Mouse (Mus musculus) ES-E14 (cell line): Measurements from ENCODE around the gene Shisa7. TPM values are rescaled to one million over a fixed set of nuclear protein-coding genes. Genes with fewer than 3 reads are reported as not detected.

Experiments used
- DNase-seq: peaks from one replicate; pipeline ENCODE4 v3.0.0-alpha.2; 2013; ENCODE audit warnings: low read depth, low spot score
- H3K27ac ChIP-seq: 2 replicates; pipeline ENCODE4 v1.5.1; 2012; ENCODE audit warnings: low read depth, mild to moderate bottlenecking, low read length, moderate library complexity, mixed read lengths; ENCODE audit not compliant: poor library complexity, insufficient read depth, severe bottlenecking
- H3K36me3 ChIP-seq: 2 replicates; pipeline ENCODE4 v1.6.1; 2012; ENCODE audit warnings: mild to moderate bottlenecking, low read length, moderate library complexity, mixed read lengths; ENCODE audit not compliant: control insufficient read depth, poor library complexity, insufficient read depth, severe bottlenecking
- H3K4me1 ChIP-seq, 2 experiments: fragments of 150-350 bp in 1 of 2; sonication (generic) in 1 of 2; 2 replicates each; pipeline ENCODE4 v1.6.1; 2012; ENCODE audit warnings: low read length in 2 of 2, mild to moderate bottlenecking in 1 of 2, mixed read lengths in 1 of 2; ENCODE audit not compliant: control insufficient read depth in 2 of 2, insufficient read depth in 2 of 2, poor library complexity in 1 of 2
- H3K4me3 ChIP-seq, 2 experiments: fragments of 150-350 bp in 1 of 2; sonication (generic) in 1 of 2; 2 replicates each; pipeline ENCODE4 v1.5.1; 2012; ENCODE audit warnings: low read length in 2 of 2, low read depth in 1 of 2, mild to moderate bottlenecking in 1 of 2, mixed read lengths in 1 of 2; ENCODE audit not compliant: insufficient read depth in 1 of 2, poor library complexity in 1 of 2, severe bottlenecking in 1 of 2
- H3K9ac ChIP-seq: 2 replicates; pipeline ENCODE4 v1.6.1; 2012; ENCODE audit warnings: low read depth, mild to moderate bottlenecking, low read length, mixed read lengths; ENCODE audit not compliant: poor library complexity, insufficient read depth, severe bottlenecking
- H3K9me3 ChIP-seq: fragments of 150-350 bp; sonication (generic); 2 replicates; pipeline ENCODE4 v1.6.1; 2012; ENCODE audit warnings: low read depth, mild to moderate bottlenecking, low read length; ENCODE audit not compliant: control insufficient read depth, insufficient read depth
- CHD2 ChIP-seq: IDR thresholded peaks from 2 replicates; pipeline ENCODE4 v1.6.1; 2014; ENCODE audit warnings: mild to moderate bottlenecking, low read depth, low read length, inconsistent platforms
- HCFC1 ChIP-seq: IDR thresholded peaks from 2 replicates; pipeline ENCODE4 v1.6.1; 2012; ENCODE audit warnings: low read length, inconsistent platforms, borderline replicate concordance; ENCODE audit not compliant: insufficient read depth
- MAFK ChIP-seq: IDR thresholded peaks from 2 replicates; pipeline ENCODE4 v1.6.1; 2014; ENCODE audit warnings: mild to moderate bottlenecking, low read depth, low read length, inconsistent platforms; ENCODE audit not compliant: insufficient read depth
- ZC3H11A ChIP-seq: IDR thresholded peaks from 2 replicates; pipeline ENCODE4 v1.6.1; 2012; ENCODE audit warnings: low read depth, mild to moderate bottlenecking, inconsistent platforms, low read length, borderline replicate concordance
- ZNF384 ChIP-seq: IDR thresholded peaks from 2 replicates; pipeline ENCODE4 v1.6.1; 2012; ENCODE audit warnings: low read depth, low read length, inconsistent platforms
- in situ Hi-C, 2 experiments: fragments of 600-800 bp; cut with MboI; formaldehyde crosslinking; loops; one replicate each; pipeline ENCODE4 v1.15.1; 2025; ENCODE audit warnings: low sequenced_read_pairs in 2 of 2, inconsistent platforms in 1 of 2; ENCODE audit not compliant: unreplicated experiment in 2 of 2
- total RNA-seq: library from RNA; depleted of rRNA; stranded (reverse); fragments of 300-350 nt; gene quantifications from 2 replicates; pipeline ENCODE4 v1.2.3, GENCODE M21; 2012

Shisa7 gene
- total RNA-seq, 1 experiment, result 6.9 TPM

- TF ChIP-seq MAFK, result 0 out of 2 replicates have a peak, but pooled peaks have one; percentile 5
- TF ChIP-seq CHD2, result no peak
- DNase-seq, result no peak
- peak overlapping the region; percentile 70 for H3K9ac ChIP-seq
- no peak overlapping the region for H3K27ac ChIP-seq
- H3K4me3 ChIP-seq, result peak overlapping the region; percentile 59 to 67
- H3K9me3 ChIP-seq, result no peaks in the 10 kb centered on the region
- in situ Hi-C loops, result no loop called here
- no peaks in the 10 kb centered on the region for H3K36me3 ChIP-seq
- H3K4me1 ChIP-seq, result peaks cover 0 to 4% of the 10 kb centered on the region in 2 experiments; a peak in 2 of 4 replicates
Observed at GRCm38 (mm10) chr7:4835631-4836327, 8.7 kb downstream of the Shisa7 start.

GRCm38 (mm10) chr7:4830476-4830875, 14.0 kb downstream of the Shisa7 start:
- in situ Hi-C loops, result no loop called here
- H3K4me3 ChIP-seq, result no peak overlapping the region
- H3K4me1 ChIP-seq, result peaks cover 0 to 17% of the 10 kb centered on the region in 2 experiments; a peak in 2 of 4 replicates
- H3K9me3 ChIP-seq, result no peaks in the 10 kb centered on the region
- no peak for TF ChIP-seq HCFC1
- no peak for TF ChIP-seq CHD2
- no peak for TF ChIP-seq ZC3H11A
- TF ChIP-seq MAFK, result no peak
- TF ChIP-seq ZNF384, result no peak
- H3K9ac ChIP-seq, result no peak overlapping the region
- H3K27ac ChIP-seq, result no peak overlapping the region
- DNase-seq, result no peak
- no peaks in the 10 kb centered on the region for H3K36me3 ChIP-seq

- H3K9me3 ChIP-seq, result no peaks in the 10 kb centered on the region
- in situ Hi-C loops, result no loop called here
- no peaks in the 10 kb centered on the region for H3K36me3 ChIP-seq
- H3K27ac ChIP-seq, result peak overlapping the region; percentile 79
- TF ChIP-seq ZNF384, result no peak
- TF ChIP-seq CHD2, result no peak
- DNase-seq, result peak; percentile 53
- H3K4me3 ChIP-seq, result no peak overlapping the region
- peak overlapping the region; percentile 32; the same call in 1 of the 2 replicates for H3K9ac ChIP-seq
- peaks cover 19 to 36% of the 10 kb centered on the region in 2 experiments for H3K4me1 ChIP-seq
Observed at GRCm38 (mm10) chr7:4825365-4825764, 19.1 kb downstream of the Shisa7 start.

GRCm38 (mm10) chr7:4822162-4822907, 22.2 kb downstream of the Shisa7 start:
- no peaks in the 10 kb centered on the region for H3K9me3 ChIP-seq
- H3K4me3 ChIP-seq, result peak overlapping the region in 1 of 2 experiments; percentile 18; a peak in 1 of 4 replicates
- in situ Hi-C loops, result no loop called here
- peaks cover 19 to 41% of the 10 kb centered on the region in 2 experiments for H3K4me1 ChIP-seq
- no peak for TF ChIP-seq CHD2
- no peak for TF ChIP-seq MAFK
- no peak for TF ChIP-seq ZNF384
- TF ChIP-seq HCFC1, result no peak
- no peak for TF ChIP-seq ZC3H11A
- no peak for DNase-seq
- H3K36me3 ChIP-seq, result no peaks in the 10 kb centered on the region
- peak overlapping the region; percentile 85 for H3K27ac ChIP-seq
- H3K9ac ChIP-seq, result peak overlapping the region; percentile 15; the same call in 1 of the 2 replicates
